Mouse (Mus musculus): ENCODE results near the gene Rps6kc1.

Rps6kc1 gene

GRCm38 (mm10) chr1:190898899-190899575 is 12.5 kb downstream of the Rps6kc1 start:
- peak; percentile 60 for DNase-seq

GRCm38 (mm10) chr1:190898186-190898585 is 13.4 kb downstream of the Rps6kc1 start:
- no peak for DNase-seq

GRCm38 (mm10) chr1:190893559-190894167 is 17.9 kb downstream of the Rps6kc1 start:
- DNase-seq, result no peak

GRCm38 (mm10) chr1:190888646-190889045 is 22.9 kb downstream of the Rps6kc1 start:
- no peak for DNase-seq

- DNase-seq, result no peak
Measured at GRCm38 (mm10) chr1:190888031-190888430, 23.5 kb downstream of the Rps6kc1 start.

- DNase-seq, result no peak
Measured at GRCm38 (mm10) chr1:190886014-190886413, 25.6 kb downstream of the Rps6kc1 start.

GRCm38 (mm10) chr1:190881422-190881821 is 30.1 kb downstream of the Rps6kc1 start:
- DNase-seq, result peak; percentile 79

GRCm38 (mm10) chr1:190880638-190881037 is 30.9 kb downstream of the Rps6kc1 start:
- no peak for DNase-seq

- no peak for DNase-seq
Measured at GRCm38 (mm10) chr1:190875751-190876150, 35.8 kb downstream of the Rps6kc1 start.

- no peak for DNase-seq
Measured at GRCm38 (mm10) chr1:190875089-190875488, 36.5 kb downstream of the Rps6kc1 start.

- no peak for DNase-seq
Measured at GRCm38 (mm10) chr1:190871068-190871467, 40.5 kb downstream of the Rps6kc1 start.

- no peak for DNase-seq
Measured at GRCm38 (mm10) chr1:190869996-190870395, 41.6 kb downstream of the Rps6kc1 start.

- DNase-seq, result no peak
Measured at GRCm38 (mm10) chr1:190868790-190869189, 42.8 kb downstream of the Rps6kc1 start.

GRCm38 (mm10) chr1:190861626-190862025 is 49.9 kb downstream of the Rps6kc1 start:
- no peak for DNase-seq

- DNase-seq, result no peak
Measured at GRCm38 (mm10) chr1:190854465-190854864, 57.1 kb downstream of the Rps6kc1 start.

GRCm38 (mm10) chr1:190849162-190849865 is 62.3 kb downstream of the Rps6kc1 start:
- no peak for DNase-seq

GRCm38 (mm10) chr1:190848676-190849075 is 62.9 kb downstream of the Rps6kc1 start:
- no peak for DNase-seq

- no peak for DNase-seq
Measured at GRCm38 (mm10) chr1:190846956-190847355, 64.6 kb downstream of the Rps6kc1 start.

GRCm38 (mm10) chr1:190846074-190846730 is 65.4 kb downstream of the Rps6kc1 start:
- no peak for DNase-seq

- DNase-seq, result no peak
Measured at GRCm38 (mm10) chr1:190845419-190845818, 66.2 kb downstream of the Rps6kc1 start.

GRCm38 (mm10) chr1:190844356-190844755 is 67.2 kb downstream of the Rps6kc1 start:
- DNase-seq, result no peak

- no peak for DNase-seq
Measured at GRCm38 (mm10) chr1:190836046-190836445, 75.5 kb downstream of the Rps6kc1 start.

GRCm38 (mm10) chr1:190834201-190834907 is 77.2 kb downstream of the Rps6kc1 start:
- DNase-seq, result no peak
